Mouse (Mus musculus) neural tube, embryonic 13.5 days (tissue): ENCODE results near the gene Ramp1. TPM values are rescaled to one million over a fixed set of nuclear protein-coding genes. Genes with fewer than 3 reads are reported as not detected.

ENCODE experiments used
- ATAC-seq: fragments of 200-750 bp; cut with Nextera tagmentation; 2 replicates; pipeline ENCODE4 v1.8.0; 2017; ENCODE audit warnings: low read depth, mild to moderate bottlenecking, moderate TSS enrichment, moderate library complexity
- H3K27ac ChIP-seq: fragments of 300-500 bp; sonication (generic); replicated peaks from 2 replicates; pipeline ENCODE4 v1.5.1; 2015; ENCODE audit warnings: moderate library complexity, mild to moderate bottlenecking, inconsistent platforms
- H3K27me3 ChIP-seq: fragments of 300-500 bp; sonication (generic); 2 replicates; pipeline ENCODE4 v1.6.1; 2015; ENCODE audit warnings: mild to moderate bottlenecking, inconsistent platforms
- H3K36me3 ChIP-seq: fragments of 300-500 bp; sonication (generic); 2 replicates; pipeline ENCODE4 v1.6.1; 2015; ENCODE audit warnings: mild to moderate bottlenecking, inconsistent platforms
- H3K4me1 ChIP-seq: fragments of 300-500 bp; sonication (generic); replicated peaks from 2 replicates; pipeline ENCODE4 v1.6.1; 2015; ENCODE audit warnings: inconsistent platforms
- H3K4me2 ChIP-seq: fragments of 300-500 bp; sonication (generic); 2 replicates; pipeline ENCODE4 v1.6.1; 2015; ENCODE audit warnings: inconsistent platforms, mild to moderate bottlenecking, moderate library complexity
- H3K4me3 ChIP-seq: fragments of 300-500 bp; sonication (generic); 2 replicates; pipeline ENCODE4 v1.5.1; 2015; ENCODE audit warnings: mild to moderate bottlenecking, inconsistent platforms
- H3K9ac ChIP-seq: fragments of 300-500 bp; sonication (generic); 2 replicates; pipeline ENCODE4 v1.6.1; 2015; ENCODE audit warnings: moderate library complexity, mild to moderate bottlenecking, inconsistent platforms
- H3K9me3 ChIP-seq: fragments of 300-500 bp; sonication (generic); 2 replicates; pipeline ENCODE4 v1.6.1; 2016; ENCODE audit warnings: inconsistent platforms
- WGBS: fragments of 180-500 bp; shearing (Covaris S2); methylation state at CpG from one replicate; pipeline ENCODE4 v1.1.7; 2015; 5-methylcytosine and 5-hydroxymethylcytosine counted together
- polyA plus RNA-seq: library from polyadenylated mRNA; unstranded; fragments of >200 nt; fragmentation: Nextera tagmentation; extraction: Ambion mirVana; gene quantifications from 2 replicates; pipeline ENCODE4 v1.2.1, GENCODE M21; 2015

Gene Ramp1
- polyA plus RNA-seq, 1 experiment from 2014 or later: 3.2 TPM

DNA sequence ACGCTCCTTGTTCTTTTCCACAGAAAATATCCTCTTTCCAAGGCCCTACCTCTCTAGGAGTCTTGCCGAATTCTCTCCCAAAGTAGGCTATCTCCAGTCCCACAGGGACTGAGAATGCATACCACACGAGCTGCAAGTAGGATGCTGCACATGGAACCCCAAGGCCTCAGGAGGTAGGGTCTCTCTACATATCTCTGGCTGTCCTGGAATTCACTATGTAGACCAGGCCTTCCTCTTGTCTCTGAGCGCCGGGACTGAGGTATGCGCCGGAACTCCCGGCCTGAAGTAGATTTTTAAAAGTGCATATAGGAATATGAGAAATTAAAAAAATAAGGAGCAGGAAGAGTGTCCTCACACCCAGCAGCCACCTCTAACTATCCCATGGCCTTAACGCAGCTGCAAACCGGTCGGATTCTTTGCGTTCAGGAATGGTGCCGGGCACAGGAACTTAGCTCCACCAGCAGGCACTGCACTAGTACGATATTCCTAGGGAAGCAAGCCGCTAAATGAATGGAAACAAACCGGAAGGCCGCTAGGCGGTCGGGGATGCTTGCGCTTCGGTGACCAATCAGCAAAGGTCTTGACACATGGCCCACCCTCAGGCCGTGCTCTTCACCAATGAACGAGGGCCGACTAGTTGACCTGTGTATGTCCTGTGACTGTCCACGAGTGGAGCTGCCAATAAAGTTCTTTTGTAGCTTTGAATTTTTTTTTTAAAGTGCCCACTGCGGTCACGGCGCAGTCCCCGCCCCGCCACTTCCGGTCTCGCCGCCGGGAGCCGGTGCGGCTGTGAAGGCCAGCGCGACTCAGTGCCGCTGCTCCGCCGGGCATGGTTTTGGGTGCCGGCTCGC is 70.2 kb downstream of the Ramp1 start, which contains the start of gene Ube2f:
TSS of gene Ube2f (plus strand) at position 741 of the 851 bp plus-strand sequence.
- Histone ChIP-seq H3K9ac (peak within 1 kb of the TSS; percentile 99), H3K4me1 (peaks cover 37% of the 10 kb centered on the region), H3K27ac (peak within 1 kb of the TSS; percentile 88), H3K4me2 (peak within 1 kb of the TSS; percentile 90), H3K36me3 (peaks cover 7% of the 10 kb centered on the region), H3K27me3 (no peaks in the 10 kb centered on the region), H3K4me3 (peak within 1 kb of the TSS; percentile 100), H3K9me3 (no peaks in the 10 kb centered on the region)
- ATAC-seq: peak; percentile 100
- under 1% methylated on average over 43 of the region's 43 CpGs for WGBS

GRCm38 (mm10) chr1:91250415-91251147 is 71.0 kb downstream of the Ramp1 start:
- peak overlapping the region; percentile 88 for H3K27ac ChIP-seq
- WGBS: under 1% methylated on average over 61 of the region's 70 CpGs
- no peaks in the 10 kb centered on the region for H3K27me3 ChIP-seq
- H3K4me3 ChIP-seq: peak overlapping the region; percentile 100
- no peak; the same call in 1 of the 2 replicates for ATAC-seq
- no peaks in the 10 kb centered on the region for H3K9me3 ChIP-seq
- H3K4me1 ChIP-seq: peaks cover 37% of the 10 kb centered on the region
- peak overlapping the region; percentile 99 for H3K9ac ChIP-seq
- peaks cover 10% of the 10 kb centered on the region for H3K36me3 ChIP-seq
- peak overlapping the region; percentile 90 for H3K4me2 ChIP-seq

- WGBS: 51% methylated on average over 5 of the region's 5 CpGs
- Histone ChIP-seq H3K4me1 (peaks cover 37% of the 10 kb centered on the region), H3K4me2 (peak overlapping the region; percentile 90), H3K27me3 (no peaks in the 10 kb centered on the region), H3K27ac (no peak overlapping the region), H3K9ac (peak overlapping the region; percentile 99), H3K4me3 (peak overlapping the region; percentile 100), H3K9me3 (no peaks in the 10 kb centered on the region), H3K36me3 (peaks cover 12% of the 10 kb centered on the region)
- ATAC-seq: no peak
These were observed 71.6 kb downstream of the Ramp1 start for GRCm38 (mm10) chr1:91251148-91251650.

DNA sequence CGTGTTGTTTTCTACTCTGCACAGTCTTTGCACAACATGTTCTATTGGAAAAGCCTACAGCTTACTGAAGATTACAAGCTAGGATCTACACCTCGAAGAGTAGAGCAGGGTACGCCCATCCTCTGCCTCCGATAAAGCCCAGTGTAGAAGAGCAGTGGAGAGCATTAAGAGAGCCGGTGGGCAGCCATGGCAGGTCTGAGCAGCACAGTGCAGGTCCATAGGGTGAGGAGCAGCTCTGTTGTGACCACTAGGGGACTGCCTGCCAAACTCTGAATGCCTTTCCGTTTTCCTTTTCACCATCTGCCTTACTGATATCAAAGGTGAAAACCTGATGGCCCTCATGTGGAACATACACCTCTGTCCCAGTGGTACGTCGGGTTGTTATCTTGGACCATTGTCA is 72.3 kb downstream of the Ramp1 start:
- peak overlapping the region; percentile 90 for H3K4me2 ChIP-seq
- H3K4me3 ChIP-seq: peak overlapping the region; percentile 100; the same call in 1 of the 2 replicates
- peaks cover 37% of the 10 kb centered on the region for H3K4me1 ChIP-seq
- no peaks in the 10 kb centered on the region for H3K27me3 ChIP-seq
- 68% methylated on average over 8 of the region's 8 CpGs for WGBS
- ATAC-seq: no peak
- no peaks in the 10 kb centered on the region for H3K9me3 ChIP-seq
- peaks cover 16% of the 10 kb centered on the region for H3K36me3 ChIP-seq
- H3K27ac ChIP-seq: no peak overlapping the region
- H3K9ac ChIP-seq: peak overlapping the region; percentile 99; the same call in 1 of the 2 replicates

- H3K4me1 ChIP-seq: peaks cover 10% of the 10 kb centered on the region
- no peak overlapping the region for H3K9ac ChIP-seq
- ATAC-seq: no peak
These were observed 78.3 kb downstream of the Ramp1 start for GRCm38 (mm10) chr1:91257918-91258317.

DNA sequence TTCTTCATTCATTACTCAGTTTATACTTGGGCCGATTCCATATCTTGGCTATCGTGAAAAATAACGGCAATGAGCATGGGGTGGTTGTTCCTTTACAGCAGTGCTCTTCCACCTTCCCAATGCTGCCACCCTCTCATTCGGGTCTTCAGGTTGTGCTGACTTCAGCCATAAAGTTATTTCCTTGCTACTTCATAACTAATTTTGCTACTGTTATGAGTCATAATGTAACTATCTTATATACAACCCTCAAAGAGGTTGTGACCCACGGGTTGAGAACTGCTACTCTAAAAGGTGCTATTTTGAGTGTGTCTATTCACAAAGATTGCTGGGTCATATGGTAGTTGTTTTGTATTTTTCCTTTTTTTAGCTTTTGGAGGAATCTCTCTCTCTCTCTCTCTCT is 80.2 kb downstream of the Ramp1 start:
- Histone ChIP-seq H3K9me3 (no peaks in the 10 kb centered on the region), H3K4me1 (peaks cover 8% of the 10 kb centered on the region; the same call in 1 of the 2 replicates), H3K4me3 (no peak overlapping the region), H3K27me3 (no peaks in the 10 kb centered on the region), H3K36me3 (peaks cover 9% of the 10 kb centered on the region), H3K27ac (no peak overlapping the region), H3K9ac (no peak overlapping the region), H3K4me2 (no peak overlapping the region)
- ATAC-seq: no peak
- 90% methylated on average over 5 of the region's 5 CpGs for WGBS

More at GRCm38 (mm10) chr1:91257918-91258317, 78.3 kb downstream of the Ramp1 start:
- Histone ChIP-seq H3K36me3 (peaks cover 16% of the 10 kb centered on the region), H3K9me3 (no peaks in the 10 kb centered on the region), H3K27ac (no peak overlapping the region), H3K27me3 (no peaks in the 10 kb centered on the region), H3K4me2 (no peak overlapping the region), H3K4me3 (no peak overlapping the region)

GRCm38 (mm10) chr1:91262508-91262907 is 82.9 kb downstream of the Ramp1 start:
- Histone ChIP-seq H3K36me3 (peaks cover 23% of the 10 kb centered on the region), H3K9me3 (no peaks in the 10 kb centered on the region), H3K27ac (no peak overlapping the region), H3K9ac (no peak overlapping the region), H3K4me2 (no peak overlapping the region), H3K4me1 (peaks cover 8% of the 10 kb centered on the region; the same call in 1 of the 2 replicates), H3K27me3 (no peaks in the 10 kb centered on the region), H3K4me3 (no peak overlapping the region)
- 90% methylated on average over 7 of the region's 7 CpGs for WGBS
- no peak for ATAC-seq

- no peak overlapping the region for H3K9ac ChIP-seq
- no peaks in the 10 kb centered on the region for H3K9me3 ChIP-seq
- H3K36me3 ChIP-seq: peaks cover 30% of the 10 kb centered on the region
- no peaks in the 10 kb centered on the region for H3K4me1 ChIP-seq
- no peaks in the 10 kb centered on the region for H3K27me3 ChIP-seq
- H3K4me2 ChIP-seq: no peak overlapping the region
- ATAC-seq: no peak
- no peak overlapping the region for H3K27ac ChIP-seq
- no peak overlapping the region for H3K4me3 ChIP-seq
- 94% methylated on average over 2 of the region's 2 CpGs for WGBS
These were observed 92.6 kb downstream of the Ramp1 start for GRCm38 (mm10) chr1:91272260-91272659.

Other genes starting within 250 kb of the Ramp1 start
- gene Prlh, start 226.7 kb upstream of the Ramp1 start, polyA plus RNA-seq: not detected in 2 replicates
- gene Rab17, start 210.2 kb upstream of the Ramp1 start, polyA plus RNA-seq: 0.17 and 0.21 TPM in 2 replicates
- 33.7 and 34.6 TPM in 2 replicates for gene Lrrfip1, start 181.1 kb upstream of the Ramp1 start, polyA plus RNA-seq
- gene Rbm44, start 34.7 kb upstream of the Ramp1 start, polyA plus RNA-seq: 0.21 and 0.29 TPM in 2 replicates
- gene Ube2f, start 70.5 kb downstream of the Ramp1 start, polyA plus RNA-seq: 67.7 and 68.8 TPM in 2 replicates
- gene Scly, start 118.5 kb downstream of the Ramp1 start, polyA plus RNA-seq: 11.8 and 12.8 TPM in 2 replicates
- 0.06 and 0.24 TPM in 2 replicates for gene Espnl, start 142.3 kb downstream of the Ramp1 start, polyA plus RNA-seq
- gene Klhl30, start 171.2 kb downstream of the Ramp1 start, polyA plus RNA-seq: 0.25 and 0.37 TPM in 2 replicates
- gene Erfe, start 186.6 kb downstream of the Ramp1 start, polyA plus RNA-seq: 0.26 and 0.47 TPM in 2 replicates
- gene Ilkap, start 219.0 kb downstream of the Ramp1 start, polyA plus RNA-seq: 138 and 141 TPM in 2 replicates
- 146 and 163 TPM in 2 replicates for gene Hes6, start 234.2 kb downstream of the Ramp1 start, polyA plus RNA-seq